Mouse (Mus musculus) adrenal gland, postnatal 14 days (tissue): ENCODE measurements around the gene Arl6. TPM values are rescaled to one million over a fixed set of nuclear protein-coding genes. Genes with fewer than 3 reads are reported as not detected.

Experiments used
- DNase-seq: peaks from one replicate; pipeline ENCODE4 v3.0.0; 2021; ENCODE audit warnings: mixed read lengths
- total RNA-seq: library from RNA; stranded (reverse); gene quantifications from 2 replicates; pipeline ENCODE4 v1.2.3, GENCODE M21; 2021

The Arl6 gene
- total RNA-seq, 1 experiment from 2014 or later, result 9.4 TPM

GRCm38 (mm10) chr16:59587816-59588215, 51.4 kb downstream of the Arl6 start:
- no peak for DNase-seq

DNA sequence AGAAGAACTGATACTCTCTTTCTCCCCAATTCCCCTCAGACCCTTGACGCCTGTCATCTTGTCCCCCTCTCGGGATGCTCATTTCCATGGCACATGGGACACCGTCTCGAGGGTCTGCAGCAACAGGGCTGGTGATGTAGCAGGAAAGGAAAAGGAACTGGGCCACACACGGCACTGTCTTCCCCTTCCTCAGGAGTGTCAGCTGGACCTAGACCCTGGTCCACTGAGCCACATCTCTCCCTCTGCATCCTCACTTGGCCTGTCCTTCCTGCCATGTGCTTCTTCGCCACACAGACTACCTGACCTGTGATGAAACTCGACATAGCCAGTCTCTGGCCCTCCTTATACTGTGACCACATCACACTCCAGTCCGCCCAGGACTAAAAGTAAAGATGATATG, 52.3 kb downstream of the Arl6 start:
- no peak for DNase-seq

DNA sequence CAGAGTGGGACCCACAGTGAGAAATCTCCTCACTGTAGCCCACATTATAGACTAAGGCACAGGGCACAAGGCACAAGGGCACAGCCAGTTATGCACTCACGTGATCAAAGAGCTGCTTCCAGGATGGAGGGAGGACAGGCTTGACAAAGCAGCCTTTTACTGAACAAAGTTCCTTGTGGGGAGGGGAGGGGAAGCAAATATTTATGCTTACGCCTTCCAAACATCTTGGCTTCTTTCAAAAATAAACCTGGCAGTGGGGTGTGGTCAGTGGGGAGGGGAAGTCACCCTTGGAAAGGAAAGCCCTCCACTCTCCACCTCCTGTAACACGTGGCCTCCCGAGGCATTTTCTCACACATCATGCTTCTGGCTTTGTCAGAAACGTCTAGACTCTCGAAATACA, 52.9 kb downstream of the Arl6 start:
- no peak for DNase-seq

DNA sequence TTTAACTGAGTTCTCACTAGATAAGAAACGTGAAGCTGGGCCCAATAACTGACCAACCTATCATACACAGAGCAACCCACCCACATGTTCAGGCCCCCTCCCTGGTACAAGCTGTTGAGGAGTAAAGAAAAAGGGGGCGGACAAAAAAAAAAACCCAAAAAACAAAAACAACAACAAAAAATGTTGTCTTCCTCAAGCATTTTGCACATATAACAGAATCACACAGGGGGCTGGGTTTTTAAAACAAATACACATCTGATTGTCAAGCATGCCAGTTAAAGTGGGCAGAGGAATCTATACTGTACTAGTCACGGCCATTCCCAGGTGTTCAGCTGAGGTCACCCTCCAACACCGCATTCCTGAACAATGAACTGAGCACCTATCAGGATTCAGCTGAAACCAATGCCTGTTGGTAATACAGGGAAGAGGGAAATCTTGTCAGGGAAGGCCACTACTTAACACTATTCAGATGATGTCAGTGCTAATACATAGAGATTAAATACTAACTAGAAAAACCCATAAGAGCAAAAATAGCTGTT, 53.4 kb downstream of the Arl6 start:
- no peak for DNase-seq

DNA sequence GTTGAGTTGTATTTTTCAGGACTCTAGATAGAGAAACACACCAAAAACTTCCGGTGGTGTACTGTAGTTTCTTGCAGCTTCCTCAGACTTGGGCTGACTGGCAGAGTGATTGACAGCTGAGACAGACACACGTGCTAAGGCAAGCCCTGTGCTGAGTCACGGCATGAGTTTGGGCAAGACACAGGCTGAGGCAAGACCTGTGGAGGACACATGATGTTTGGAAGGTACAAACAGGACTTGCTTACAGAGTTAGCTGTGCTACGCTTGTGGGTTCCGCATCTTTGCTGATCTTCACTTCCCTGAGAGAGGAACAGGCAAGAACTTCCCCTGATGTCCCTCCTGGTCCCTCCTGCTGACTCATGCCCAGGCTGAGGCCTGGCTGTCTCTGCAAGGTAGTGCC, 55.7 kb downstream of the Arl6 start:
- peak; percentile 47 for DNase-seq

- no peak for DNase-seq
These were observed 60.0 kb downstream of the Arl6 start for GRCm38 (mm10) chr16:59579237-59579636.

- no peak for DNase-seq
These were observed 65.2 kb downstream of the Arl6 start for GRCm38 (mm10) chr16:59573961-59574360.

DNA sequence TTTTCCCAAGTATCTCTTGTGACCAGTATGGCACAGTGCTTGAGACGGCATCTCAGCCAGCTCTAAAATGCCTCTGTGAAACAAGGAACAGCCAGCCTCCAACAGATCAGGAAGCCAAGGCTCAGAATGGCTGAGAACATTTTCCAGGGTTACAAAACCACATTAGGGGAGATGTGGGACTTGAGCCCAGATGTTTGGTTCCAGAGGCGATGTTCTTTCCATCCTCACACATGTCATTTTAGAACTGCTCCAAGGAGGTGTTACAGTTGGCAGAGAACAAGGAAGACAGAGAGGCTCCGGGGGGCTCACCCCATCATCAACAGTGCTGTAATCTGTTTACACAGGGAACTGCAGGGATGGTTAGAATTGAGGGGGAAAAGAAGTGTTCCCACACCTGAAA, 66.5 kb downstream of the Arl6 start:
- DNase-seq, result no peak

- no peak for DNase-seq
These were observed 68.4 kb downstream of the Arl6 start for GRCm38 (mm10) chr16:59570807-59571206.

DNA sequence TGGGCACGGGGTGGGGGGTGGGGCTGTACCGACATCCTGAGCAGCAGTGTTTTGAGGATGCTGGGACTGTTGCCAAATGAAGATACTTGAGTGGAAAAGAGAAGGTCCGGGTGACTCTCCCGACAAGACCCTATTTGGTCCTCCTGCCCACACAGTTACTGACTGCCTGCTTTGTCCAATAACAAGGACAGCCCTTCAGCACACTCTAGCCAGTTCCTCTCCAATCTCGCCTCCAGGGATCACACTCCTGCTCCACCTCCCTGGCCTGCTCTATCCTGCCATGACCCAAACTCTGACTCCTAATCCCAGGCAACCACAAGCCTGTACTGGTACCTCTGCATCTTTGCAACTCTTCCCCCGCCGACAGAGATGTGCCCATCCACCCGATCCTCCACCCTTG, 69.4 kb downstream of the Arl6 start:
- no peak for DNase-seq

- no peak for DNase-seq
These were observed 71.3 kb downstream of the Arl6 start for GRCm38 (mm10) chr16:59567721-59568381.

DNA sequence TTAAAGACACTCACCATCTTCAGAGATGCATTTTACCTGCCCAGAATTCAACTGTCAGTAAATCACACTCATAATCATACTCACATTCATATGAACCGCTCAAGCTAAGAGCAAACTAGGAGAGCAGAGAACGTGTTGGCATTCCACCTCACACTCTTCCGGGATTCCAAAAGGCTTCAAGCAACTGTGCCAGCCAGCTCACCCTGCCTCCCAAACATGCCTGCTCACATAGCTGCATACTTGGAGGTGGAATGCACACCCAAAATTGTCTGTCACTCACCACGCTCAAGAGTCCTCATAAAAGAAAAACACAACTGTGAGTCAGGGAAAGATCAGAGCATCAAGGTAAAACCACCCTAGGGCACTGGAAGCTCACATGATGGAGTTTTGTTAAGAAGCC, 72.8 kb downstream of the Arl6 start:
- no peak for DNase-seq

GRCm38 (mm10) chr16:59565631-59566030, 73.6 kb downstream of the Arl6 start:
- no peak for DNase-seq

GRCm38 (mm10) chr16:59564025-59564424, 75.2 kb downstream of the Arl6 start:
- no peak for DNase-seq

Other genes starting within 250 kb of the Arl6 start
- not detected in 2 replicates for gene Gabrr3, start 232.1 kb downstream of the Arl6 start, total RNA-seq
- gene Riox2, start 167.6 kb downstream of the Arl6 start, total RNA-seq, result 21.2 and 25.8 TPM in 2 replicates
- 15.8 and 17.3 TPM in 2 replicates for gene Crybg3, start 38.4 kb downstream of the Arl6 start, total RNA-seq